Mouse (Mus musculus): ENCODE data around the gene Myo7a. TPM values are rescaled to one million over a fixed set of nuclear protein-coding genes. Genes with fewer than 3 reads are reported as not detected.

Gene Myo7a
- total RNA-seq, 1 experiment from 2014 or later, result 86.2 TPM

GRCm38 (mm10) chr7:98103002-98103941 is 16.1 kb downstream of the Myo7a start:
- DNase-seq, result peak; percentile 88

- DNase-seq, result no peak
Measured at GRCm38 (mm10) chr7:98102488-98102887, 16.8 kb downstream of the Myo7a start.

- no peak for DNase-seq
Measured at GRCm38 (mm10) chr7:98097557-98097956, 21.8 kb downstream of the Myo7a start.

- no peak for DNase-seq
Measured at GRCm38 (mm10) chr7:98095852-98096251, 23.5 kb downstream of the Myo7a start.

GRCm38 (mm10) chr7:98086346-98086745 is 33.0 kb downstream of the Myo7a start:
- DNase-seq, result no peak

- DNase-seq, result peak; percentile 26
Measured at GRCm38 (mm10) chr7:98085314-98085713, 34.0 kb downstream of the Myo7a start.

- DNase-seq, result peak; percentile 24
Measured at GRCm38 (mm10) chr7:98084541-98085293, 34.6 kb downstream of the Myo7a start.

GRCm38 (mm10) chr7:98082376-98082775 is 36.9 kb downstream of the Myo7a start:
- no peak for DNase-seq

- no peak for DNase-seq
Measured at GRCm38 (mm10) chr7:98077453-98077852, 41.9 kb downstream of the Myo7a start.

GRCm38 (mm10) chr7:98071620-98072019 is 47.7 kb downstream of the Myo7a start:
- DNase-seq, result peak; percentile 93

- DNase-seq, result peak; percentile 4
Measured at GRCm38 (mm10) chr7:98066229-98066628, 53.1 kb downstream of the Myo7a start.

GRCm38 (mm10) chr7:98054942-98055341 is 64.4 kb downstream of the Myo7a start:
- DNase-seq, result no peak

- no peak for DNase-seq
Measured at GRCm38 (mm10) chr7:98054461-98054860, 64.9 kb downstream of the Myo7a start.

- peak; percentile 83 for DNase-seq
Measured at GRCm38 (mm10) chr7:98051980-98052379, 67.3 kb downstream of the Myo7a start.

GRCm38 (mm10) chr7:98048101-98048824 is 71.1 kb downstream of the Myo7a start:
- DNase-seq, result no peak

- no peak for DNase-seq
Measured at GRCm38 (mm10) chr7:98002617-98003016, 116.7 kb downstream of the Myo7a start.

Other genes with a start within 250 kb of the Myo7a start
- not detected in 2 replicates for gene Gdpd4, start 199.6 kb downstream of the Myo7a start, total RNA-seq (2021)
- gene Omp, start 26.0 kb upstream of the Myo7a start, total RNA-seq (2021), result 2.1 and 2.4 TPM in 2 replicates
- gene Capn5, start 58.8 kb upstream of the Myo7a start, total RNA-seq (2021), result 6.2 and 9.8 TPM in 2 replicates
- gene B3gnt6, start 80.0 kb upstream of the Myo7a start, total RNA-seq (2021), result 5.6 and 8.5 TPM in 2 replicates
- gene Acer3, start 201.7 kb upstream of the Myo7a start, total RNA-seq (2021), result 16.6 and 17.0 TPM in 2 replicates
- gene Tsku, start 241.8 kb upstream of the Myo7a start, total RNA-seq (2021), result 12.3 and 13.2 TPM in 2 replicates

All from adrenal gland, postnatal 14 days (tissue).